Mouse (Mus musculus) small intestine, adult 2 months (tissue): ENCODE data around the gene Pilrb1.

ENCODE experiments used
- CTCF ChIP-seq: fragments of 200-500 bp; IDR thresholded peaks from 2 replicates; pipeline ENCODE4 v1.5.1; 2012; ENCODE audit warnings: low read depth, mild to moderate bottlenecking, control low read depth, inconsistent platforms, low read length, moderate library complexity, mixed read lengths; ENCODE audit not compliant: insufficient replicate concordance, insufficient read length; ENCODE audit errors: extremely low read depth
- POLR2A ChIP-seq: fragments of 200-500 bp; IDR thresholded peaks from 2 replicates; pipeline ENCODE4 v1.6.1; 2012; ENCODE audit warnings: low read depth, mild to moderate bottlenecking, control low read depth, inconsistent platforms, low read length, moderate library complexity

DNA sequence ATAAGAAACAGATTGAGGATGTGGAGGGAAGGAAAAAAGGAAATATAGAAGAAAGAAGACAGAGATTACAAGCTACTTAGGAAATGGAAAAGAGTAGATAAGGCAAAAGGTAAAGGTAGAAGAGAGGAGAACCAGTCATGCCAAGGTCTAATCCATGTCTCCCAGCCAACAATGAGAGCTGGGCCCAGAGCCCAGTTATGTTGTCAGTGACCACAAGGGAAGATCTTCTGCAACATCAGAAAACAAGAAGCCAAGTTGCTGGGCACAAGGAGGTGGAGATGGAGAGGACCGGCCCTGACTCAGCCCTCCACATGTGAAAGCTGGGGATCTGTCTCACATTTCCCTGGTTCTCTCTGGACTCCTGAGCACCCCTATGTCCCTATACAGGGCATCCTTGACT, 29.8 kb upstream of the Pilrb1 start:
- no peak for TF ChIP-seq CTCF
- TF ChIP-seq POLR2A = no peak
